Mouse (Mus musculus) cortical plate, adult 2 months (tissue): ENCODE measurements around the gene Sema4g.

Source experiments
- CTCF ChIP-seq: fragments of 200-500 bp; IDR thresholded peaks from 2 replicates; pipeline ENCODE4 v1.5.1; 2011; ENCODE audit warnings: mild to moderate bottlenecking, control low read depth, low read length; ENCODE audit not compliant: insufficient read depth; ENCODE audit errors: extremely low read depth
- POLR2A ChIP-seq: fragments of 200-500 bp; IDR thresholded peaks from 2 replicates; pipeline ENCODE4 v1.6.1; 2011; ENCODE audit warnings: mild to moderate bottlenecking, low read length, control low read depth; ENCODE audit not compliant: insufficient read depth; ENCODE audit errors: extremely low read depth

- no peak for TF ChIP-seq CTCF
- TF ChIP-seq POLR2A = no peak
Observed at GRCm38 (mm10) chr19:45025937-45026568, 37.2 kb downstream of the Sema4g start.
